Mouse (Mus musculus): ENCODE results near the gene Hs3st4. TPM values are rescaled to one million over a fixed set of nuclear protein-coding genes. Genes with fewer than 3 reads are reported as not detected.

Gene Hs3st4
- polyA plus RNA-seq, 1 experiment from 2014 or later: 1.6 TPM

DNA sequence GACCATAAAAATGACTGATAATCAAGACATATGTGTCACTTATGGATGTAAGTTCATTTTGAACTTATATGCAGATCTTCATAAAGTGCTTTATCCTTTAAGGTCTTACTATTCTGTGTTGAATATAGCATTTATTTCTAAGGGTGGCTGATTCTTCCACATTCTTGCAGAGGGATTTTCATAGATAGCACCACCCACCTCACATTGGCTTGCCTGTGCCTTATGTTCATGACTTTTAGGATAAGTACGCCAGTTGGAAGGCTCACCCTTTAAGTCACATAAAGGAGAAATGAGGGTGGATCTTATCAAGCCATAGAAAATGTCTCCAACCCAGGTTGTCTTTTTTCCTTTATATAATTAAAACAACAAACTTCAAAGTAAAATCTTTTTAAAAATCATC is 180.6 kb downstream of the Hs3st4 start:
- no peaks in the 10 kb centered on the region for H3K36me3 ChIP-seq
- no peak for ATAC-seq (ENCODE audit: low FRiP score, low read depth)
- WGBS: 98% methylated on average over 1 of the region's 1 CpGs

DNA sequence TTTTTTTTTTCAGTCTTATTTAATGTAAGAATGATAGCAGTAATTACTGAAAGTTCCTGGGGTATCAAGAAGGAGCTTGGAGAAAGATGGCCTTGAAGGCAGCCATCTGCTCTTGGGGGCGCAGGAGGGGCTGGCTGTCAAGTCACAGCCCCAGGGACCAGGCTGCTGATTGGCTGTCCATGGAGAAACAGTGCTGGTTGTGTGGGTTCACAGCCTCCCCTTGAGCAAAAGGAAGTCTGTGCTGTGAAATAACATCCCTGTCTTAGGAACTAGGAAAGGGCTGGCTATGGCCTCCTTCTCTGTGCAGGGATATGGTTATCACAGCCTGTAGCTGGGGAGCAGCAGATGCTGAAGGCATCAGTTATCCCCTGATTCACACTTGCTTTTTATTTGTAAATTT is 183.6 kb downstream of the Hs3st4 start:
- Histone ChIP-seq H3K36me3 (no peaks in the 10 kb centered on the region), H3K27me3 (replicated peaks) (no peaks in the 10 kb centered on the region), H3K4me3 (no peak overlapping the region), H3K4me1 (no peaks in the 10 kb centered on the region), H3K9ac (no peak overlapping the region), H3K9me3 (no peaks in the 10 kb centered on the region), H3K27ac (no peak overlapping the region), H3K4me2 (replicated peaks) (no peak overlapping the region)
- ATAC-seq (ENCODE audit: low FRiP score, low read depth): no peak
- WGBS: 76% methylated on average over 1 of the region's 1 CpGs

More for the DNA sequence above, 180.6 kb downstream of the Hs3st4 start:
- Histone ChIP-seq H3K4me2 (replicated peaks) (no peak overlapping the region), H3K27ac (no peak overlapping the region), H3K4me3 (no peak overlapping the region), H3K9me3 (no peaks in the 10 kb centered on the region), H3K27me3 (replicated peaks) (no peaks in the 10 kb centered on the region), H3K4me1 (no peaks in the 10 kb centered on the region), H3K9ac (no peak overlapping the region)

DNA sequence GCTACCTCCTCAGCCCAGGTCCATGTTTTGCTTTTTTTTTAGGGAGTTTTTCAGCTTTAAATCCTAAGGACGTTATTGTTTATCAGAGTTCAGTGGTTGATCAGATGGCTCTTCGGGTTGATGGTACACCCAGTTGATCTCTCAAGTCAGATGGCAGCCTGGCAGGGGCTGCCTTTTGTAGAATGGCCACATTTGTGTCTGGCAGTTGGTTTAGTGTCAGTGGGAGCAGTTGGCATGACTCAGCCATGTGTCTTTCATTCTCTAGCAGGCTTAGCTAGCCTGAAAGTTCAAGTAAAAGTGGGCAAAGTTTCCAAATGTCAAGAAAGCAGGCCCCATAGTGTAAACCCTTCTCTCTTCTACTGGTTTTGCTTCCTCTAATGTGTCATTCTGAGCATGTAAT is 186.1 kb downstream of the Hs3st4 start:
- no peak for ATAC-seq (ENCODE audit: low FRiP score, low read depth)
- Histone ChIP-seq H3K4me1 (no peaks in the 10 kb centered on the region), H3K27me3 (replicated peaks) (no peaks in the 10 kb centered on the region), H3K9me3 (no peaks in the 10 kb centered on the region), H3K4me3 (no peak overlapping the region), H3K9ac (no peak overlapping the region), H3K36me3 (no peaks in the 10 kb centered on the region), H3K4me2 (replicated peaks) (no peak overlapping the region), H3K27ac (no peak overlapping the region)
- 90% methylated on average over 2 of the region's 2 CpGs for WGBS

DNA sequence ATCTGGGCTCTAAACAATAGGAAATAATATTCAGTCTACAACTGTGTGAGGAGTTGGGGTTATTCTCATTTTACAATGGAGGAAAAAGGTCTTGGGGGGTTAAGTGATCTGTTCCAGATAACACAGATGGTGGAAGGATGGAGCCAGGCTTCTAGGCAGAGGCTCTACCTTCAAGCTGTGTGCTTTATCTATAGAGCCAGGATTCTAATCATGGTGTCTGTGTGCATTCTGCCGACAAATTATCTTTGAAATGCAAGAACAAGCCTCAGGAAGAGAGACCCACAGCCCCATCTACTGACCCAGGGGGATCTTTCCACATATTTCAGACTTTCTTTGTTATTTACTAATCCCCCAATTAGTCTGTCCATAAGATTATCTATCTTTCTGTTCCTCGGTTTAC is 187.3 kb downstream of the Hs3st4 start:
- Histone ChIP-seq H3K4me3 (no peak overlapping the region), H3K4me1 (no peaks in the 10 kb centered on the region), H3K27ac (no peak overlapping the region), H3K9me3 (no peaks in the 10 kb centered on the region), H3K36me3 (no peaks in the 10 kb centered on the region), H3K27me3 (replicated peaks) (no peaks in the 10 kb centered on the region), H3K9ac (no peak overlapping the region), H3K4me2 (replicated peaks) (no peak overlapping the region)
- no peak for ATAC-seq (ENCODE audit: low FRiP score, low read depth)
- WGBS: 89% methylated on average over 2 of the region's 2 CpGs

DNA sequence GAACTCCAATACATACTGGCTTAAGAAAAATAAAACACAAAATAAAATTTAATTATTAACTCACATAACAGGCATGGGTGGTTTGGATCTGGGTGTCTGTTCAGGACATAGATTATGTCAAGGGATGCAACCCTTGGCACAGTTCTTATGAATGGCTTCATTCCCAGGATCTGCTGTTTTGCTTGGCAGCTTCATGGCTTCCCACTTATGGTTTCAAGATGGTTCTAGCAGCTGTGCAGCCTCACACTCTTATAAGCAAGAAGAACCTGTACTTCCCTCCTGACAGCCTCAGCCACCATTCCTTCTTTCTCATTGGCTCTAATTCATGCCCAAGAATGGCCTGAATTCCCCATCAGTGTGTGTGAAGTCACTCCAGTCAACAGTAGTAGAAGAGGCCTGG is 189.3 kb downstream of the Hs3st4 start:
- H3K4me3 ChIP-seq: no peak overlapping the region
- H3K36me3 ChIP-seq: no peaks in the 10 kb centered on the region
- H3K9ac ChIP-seq: no peak overlapping the region
- no peaks in the 10 kb centered on the region for H3K27me3 ChIP-seq (replicated peaks)
- H3K27ac ChIP-seq: no peak overlapping the region
- no peak for ATAC-seq (ENCODE audit: low FRiP score, low read depth)
- H3K4me1 ChIP-seq: no peaks in the 10 kb centered on the region
- H3K9me3 ChIP-seq: no peaks in the 10 kb centered on the region
- no peak overlapping the region for H3K4me2 ChIP-seq (replicated peaks)

DNA sequence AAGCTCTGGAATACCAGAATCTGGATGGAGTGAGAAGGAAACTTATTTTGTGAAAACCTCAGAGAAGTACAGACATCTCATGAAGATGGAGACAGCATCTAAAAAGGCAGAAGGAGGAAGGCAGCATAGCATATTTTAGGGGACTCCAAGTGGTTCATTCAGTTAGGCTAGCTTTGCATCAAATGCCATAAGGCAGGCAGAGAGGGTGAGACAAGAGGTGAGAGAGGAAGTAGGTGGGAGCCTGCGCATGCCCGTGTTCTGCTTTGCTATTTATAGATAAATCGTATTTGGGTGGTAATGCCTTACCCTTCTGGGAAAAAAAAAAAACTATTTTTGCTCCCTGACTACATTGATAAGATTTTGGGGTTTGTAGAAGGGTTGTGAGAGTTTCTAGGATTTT is 198.3 kb downstream of the Hs3st4 start:
- no peak overlapping the region for H3K4me3 ChIP-seq
- H3K36me3 ChIP-seq: no peaks in the 10 kb centered on the region
- ATAC-seq (ENCODE audit: low FRiP score, low read depth): no peak
- no peaks in the 10 kb centered on the region for H3K4me1 ChIP-seq
- H3K9me3 ChIP-seq: no peaks in the 10 kb centered on the region
- H3K27ac ChIP-seq: no peak overlapping the region
- no peaks in the 10 kb centered on the region for H3K27me3 ChIP-seq (replicated peaks)
- H3K4me2 ChIP-seq (replicated peaks): no peak overlapping the region
- H3K9ac ChIP-seq: no peak overlapping the region
- 95% methylated on average over 3 of the region's 3 CpGs for WGBS

DNA sequence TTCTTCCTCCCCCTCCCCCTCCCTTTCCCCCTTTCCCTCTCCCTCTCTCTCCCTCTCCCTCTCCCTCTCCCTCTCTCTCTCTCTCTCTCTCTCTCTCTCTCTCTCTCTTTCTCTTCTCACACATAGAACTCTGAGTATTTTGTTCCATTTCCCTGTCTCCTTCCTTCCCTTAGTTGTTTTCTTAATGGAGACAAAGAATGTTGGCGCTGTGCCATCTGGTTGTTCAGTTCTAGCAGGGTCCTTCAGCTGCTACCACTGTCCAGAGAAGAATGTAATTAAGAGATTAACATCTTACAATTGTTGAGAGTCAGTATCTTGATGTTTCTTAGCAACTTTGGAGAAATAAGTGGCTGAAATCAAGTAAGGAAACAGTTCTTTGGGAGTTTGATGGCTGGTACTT is 202.0 kb downstream of the Hs3st4 start:
- H3K36me3 ChIP-seq: no peaks in the 10 kb centered on the region
- no peak for ATAC-seq (ENCODE audit: low FRiP score, low read depth)
- H3K4me3 ChIP-seq: no peak overlapping the region
- WGBS: 75% methylated on average over 1 of the region's 1 CpGs
- no peak overlapping the region for H3K4me2 ChIP-seq (replicated peaks)
- no peaks in the 10 kb centered on the region for H3K9me3 ChIP-seq
- no peaks in the 10 kb centered on the region for H3K4me1 ChIP-seq
- H3K27ac ChIP-seq: no peak overlapping the region
- H3K27me3 ChIP-seq (replicated peaks): no peaks in the 10 kb centered on the region
- no peak overlapping the region for H3K9ac ChIP-seq

DNA sequence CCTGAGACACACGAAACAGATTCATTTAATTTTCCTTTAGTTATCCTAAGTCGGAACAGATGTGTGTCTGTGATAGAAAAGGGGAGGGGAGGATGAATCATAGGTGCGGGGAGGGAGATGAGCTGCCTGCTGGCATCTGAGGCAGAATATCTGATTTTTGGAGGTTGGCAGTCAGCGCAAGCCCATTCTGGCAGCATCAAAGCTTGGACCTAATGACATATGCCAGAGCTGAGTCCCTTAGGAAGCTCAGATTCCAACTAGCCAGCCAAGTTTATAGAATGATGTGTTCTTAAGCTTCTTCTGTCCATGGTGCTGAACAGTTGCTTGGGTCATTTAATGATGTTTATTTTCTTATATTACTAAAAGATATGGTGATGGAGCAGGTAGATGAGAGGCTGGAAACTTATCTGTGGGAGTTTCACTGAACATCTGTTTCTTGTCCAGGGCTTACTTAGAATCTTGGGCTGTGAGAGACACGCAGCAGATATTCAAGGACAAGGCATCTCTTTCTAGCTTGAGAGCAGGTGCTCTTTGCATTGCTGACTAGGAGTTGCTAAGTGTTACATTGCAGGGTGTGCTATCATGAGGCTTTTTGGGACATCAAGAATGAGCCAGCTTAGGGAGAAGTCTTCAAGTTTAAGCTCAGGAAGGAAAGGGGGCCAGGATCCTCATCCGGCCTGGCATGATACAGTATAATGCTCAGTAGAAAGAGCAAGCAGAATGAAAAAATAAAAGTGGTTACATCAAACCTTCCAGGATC is 216.3 kb downstream of the Hs3st4 start:
- Histone ChIP-seq H3K27ac (no peak overlapping the region), H3K36me3 (no peaks in the 10 kb centered on the region), H3K4me2 (replicated peaks) (no peak overlapping the region), H3K9me3 (no peaks in the 10 kb centered on the region), H3K27me3 (replicated peaks) (no peaks in the 10 kb centered on the region), H3K9ac (no peak overlapping the region), H3K4me1 (no peaks in the 10 kb centered on the region), H3K4me3 (no peak overlapping the region)
- 88% methylated on average over 6 of the region's 6 CpGs for WGBS
- ATAC-seq (ENCODE audit: low FRiP score, low read depth): no peak

DNA sequence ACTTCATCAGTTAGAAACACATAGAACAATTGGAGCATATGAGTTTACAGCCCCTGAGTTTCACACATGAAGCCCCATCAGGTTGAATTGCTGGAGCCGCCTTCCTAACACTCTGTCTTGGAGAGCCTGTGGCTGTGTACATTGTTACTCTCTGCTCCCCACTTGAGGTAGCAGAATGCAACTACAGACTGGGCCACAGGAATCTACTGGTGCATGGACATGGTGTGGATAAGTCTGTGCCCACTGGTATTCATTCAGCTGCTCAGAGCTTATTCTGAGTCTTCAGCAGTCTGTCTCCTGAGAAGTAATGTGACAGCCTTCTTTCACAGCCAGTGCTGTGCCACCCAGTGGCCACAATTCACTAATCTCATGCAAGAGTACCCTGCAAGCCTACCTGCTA is 234.3 kb downstream of the Hs3st4 start:
- no peak for ATAC-seq (ENCODE audit: low FRiP score, low read depth)
- 83% methylated on average over 1 of the region's 1 CpGs for WGBS
- H3K27ac ChIP-seq: no peak overlapping the region
- no peaks in the 10 kb centered on the region for H3K36me3 ChIP-seq
- no peaks in the 10 kb centered on the region for H3K9me3 ChIP-seq
- H3K4me2 ChIP-seq (replicated peaks): no peak overlapping the region
- H3K27me3 ChIP-seq (replicated peaks): no peaks in the 10 kb centered on the region
- H3K9ac ChIP-seq: no peak overlapping the region
- H3K4me1 ChIP-seq: peaks cover 4% of the 10 kb centered on the region; the same call in 1 of the 2 replicates
- no peak overlapping the region for H3K4me3 ChIP-seq

DNA sequence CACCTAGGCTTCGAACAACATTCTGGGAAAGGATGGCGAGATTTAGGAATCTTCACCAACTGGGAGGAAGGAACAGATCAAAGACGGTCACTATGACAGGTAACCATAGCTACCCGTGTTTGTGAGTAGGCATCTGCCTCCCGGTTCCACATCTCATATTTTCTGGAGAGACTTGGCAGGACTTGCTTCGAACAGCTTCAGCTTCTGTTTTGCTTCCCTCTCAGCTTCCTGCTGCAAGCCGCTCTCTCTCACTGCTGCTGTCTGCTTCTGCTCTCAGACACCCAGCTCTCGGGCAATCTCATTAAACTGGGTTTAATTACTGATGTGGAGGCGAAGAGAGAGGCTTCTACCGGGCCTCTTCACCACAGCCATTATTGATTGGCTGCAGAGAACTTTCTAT is 237.9 kb downstream of the Hs3st4 start:
- H3K27me3 ChIP-seq (replicated peaks): no peaks in the 10 kb centered on the region
- whole genome bisulfite sequencing: 70% methylated on average over 10 of the region's 10 CpGs

DNA sequence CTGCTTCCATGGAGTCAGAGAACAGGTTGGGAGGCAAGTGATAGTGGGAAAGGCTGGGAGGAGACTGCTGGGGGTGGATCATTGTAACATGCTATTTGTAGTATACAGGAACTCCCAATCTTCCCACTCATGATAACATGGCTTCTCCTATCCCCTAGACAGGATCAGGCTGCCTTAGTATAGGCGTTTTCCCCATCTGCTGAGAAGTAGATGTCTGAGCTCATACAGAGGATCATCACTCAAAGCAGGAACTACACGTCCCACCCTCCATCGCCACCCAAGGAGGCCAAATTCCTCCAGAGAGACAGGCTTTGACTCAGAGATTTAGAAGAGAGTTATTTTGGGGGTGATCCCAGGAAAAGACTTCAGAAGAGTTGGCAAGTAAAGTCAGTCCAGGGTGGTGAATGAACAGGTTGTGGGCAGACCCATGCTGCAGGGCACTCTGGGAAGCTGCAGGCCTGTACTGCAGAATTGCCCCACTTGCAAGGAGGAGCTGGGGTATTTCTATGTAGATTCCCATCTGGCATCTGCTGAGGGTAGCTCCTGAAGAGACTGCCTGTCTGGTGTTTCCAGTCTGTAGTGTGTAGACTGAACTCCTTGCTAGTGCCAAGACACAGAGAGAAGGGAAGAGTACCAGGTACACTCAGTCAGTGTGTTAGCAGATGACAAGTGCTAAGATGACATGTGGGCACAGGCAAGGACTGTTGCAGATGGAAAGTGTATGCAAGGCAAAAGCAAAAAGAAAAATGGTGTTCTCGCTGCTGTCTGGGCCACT is 255.4 kb downstream of the Hs3st4 start:
- Histone ChIP-seq H3K9ac (no peak overlapping the region), H3K4me3 (no peak overlapping the region), H3K36me3 (no peaks in the 10 kb centered on the region), H3K4me1 (peaks cover 14% of the 10 kb centered on the region), H3K27me3 (replicated peaks) (no peaks in the 10 kb centered on the region), H3K27ac (no peak overlapping the region), H3K4me2 (replicated peaks) (no peak overlapping the region), H3K9me3 (no peaks in the 10 kb centered on the region)
- WGBS: 80% methylated on average over 4 of the region's 4 CpGs
- no peak for ATAC-seq (ENCODE audit: low FRiP score, low read depth)

More for the DNA sequence above, 237.9 kb downstream of the Hs3st4 start:
- Histone ChIP-seq H3K9me3 (no peaks in the 10 kb centered on the region), H3K4me2 (replicated peaks) (no peak overlapping the region), H3K4me3 (no peak overlapping the region), H3K27ac (no peak overlapping the region), H3K4me1 (peaks cover 4% of the 10 kb centered on the region; the same call in 1 of the 2 replicates), H3K36me3 (no peaks in the 10 kb centered on the region), H3K9ac (no peak overlapping the region)
- no peak for ATAC-seq (ENCODE audit: low FRiP score, low read depth)

DNA sequence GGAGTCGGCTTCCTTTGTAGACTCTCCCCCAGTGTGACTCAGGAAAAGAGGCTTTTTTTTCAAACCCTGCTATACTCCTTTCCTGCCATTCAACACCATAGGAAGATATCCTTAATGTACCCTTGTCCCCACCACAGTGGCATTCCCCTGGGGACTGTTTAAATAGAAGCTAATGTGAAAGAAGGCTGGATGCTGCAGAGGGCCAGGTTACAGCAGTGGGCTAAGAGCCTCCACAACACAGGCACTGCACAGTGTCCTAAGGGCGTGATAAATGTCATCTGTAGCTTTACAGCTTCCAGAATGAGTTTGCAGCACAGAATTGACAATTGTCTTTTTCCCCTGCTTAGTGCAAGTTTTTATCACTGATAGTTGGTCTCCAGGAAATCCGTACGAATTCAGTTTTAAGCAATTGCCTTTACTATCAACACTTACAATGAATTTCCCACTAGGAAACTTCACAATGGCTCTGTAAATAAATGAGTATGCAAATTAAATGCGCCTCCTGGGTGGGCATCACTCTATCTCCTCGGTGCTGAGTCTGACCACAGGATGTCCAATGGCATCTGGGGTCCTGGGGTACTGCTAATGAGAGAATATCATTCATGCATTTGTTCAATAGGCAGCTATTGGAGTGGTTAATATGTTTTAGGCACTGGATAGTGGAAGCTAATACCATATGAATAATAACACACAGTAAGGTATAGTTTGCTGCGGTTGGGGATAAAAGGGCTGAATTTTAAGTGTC is 257.4 kb downstream of the Hs3st4 start:
- WGBS: 14% methylated on average over 7 of the region's 7 CpGs
- no peaks in the 10 kb centered on the region for H3K27me3 ChIP-seq (replicated peaks)
- ATAC-seq (ENCODE audit: low FRiP score, low read depth): peak; percentile 86
- H3K9me3 ChIP-seq: no peaks in the 10 kb centered on the region
- peaks cover 14% of the 10 kb centered on the region for H3K4me1 ChIP-seq
- no peaks in the 10 kb centered on the region for H3K36me3 ChIP-seq
- H3K27ac ChIP-seq: no peak overlapping the region
- no peak overlapping the region; the same call in 1 of the 2 replicates for H3K4me2 ChIP-seq (replicated peaks)
- H3K9ac ChIP-seq: no peak overlapping the region
- H3K4me3 ChIP-seq: no peak overlapping the region

All from neural tube, embryonic 12.5 days (tissue).